8 mouse cellular contexts compared by ENCODE assay signal in genomic region chr3:144718706-144719087, GRCm38 (mm10). TPM values are rescaled to one million over a fixed set of nuclear protein-coding genes. Genes with fewer than 3 reads are reported as not detected.
DNase-seq lines count a peak whose midpoint lies in the region; ATAC-seq and TF ChIP-seq lines count a peak whose summit lies in the region.

No protein-coding gene starts in this region.

- no peaks in the 10 kb centered on the region for H3K27me3 ChIP-seq in neural tube, embryonic 11.5 days (ENCODE audit: control insufficient read depth, insufficient read depth, low read length)
- H3K27me3 ChIP-seq in embryonic facial prominence, embryonic 10.5 days (replicated peaks; ENCODE audit: low read depth, poor library complexity, severe bottlenecking), result no peaks in the 10 kb centered on the region
- H3K27me3 ChIP-seq in heart, postnatal 0 days (ENCODE audit: control insufficient read depth, insufficient read depth, low read length), result no peaks in the 10 kb centered on the region
- H3K27me3 ChIP-seq in midbrain, embryonic 14.5 days (ENCODE audit: control insufficient read depth, insufficient read depth, low read length), result no peaks in the 10 kb centered on the region

- H3K36me3 ChIP-seq in neural tube, embryonic 11.5 days (ENCODE audit: control insufficient read depth, insufficient read depth, low read length), result no peaks in the 10 kb centered on the region
- 0 out of 2 replicates have a peak, but pooled peaks cover 4% of the 10 kb centered on the region for H3K36me3 ChIP-seq in embryonic facial prominence, embryonic 10.5 days (replicated peaks)
- H3K36me3 ChIP-seq in heart, postnatal 0 days (replicated peaks; ENCODE audit: control insufficient read depth, insufficient read depth, low read length), result 0 out of 2 replicates have a peak, but pooled peaks cover 1% of the 10 kb centered on the region
- H3K36me3 ChIP-seq in midbrain, embryonic 14.5 days (ENCODE audit: control insufficient read depth, insufficient read depth, low read length), result no peaks in the 10 kb centered on the region

- TF ChIP-seq CTCF in heart, postnatal 0 days (IDR thresholded peaks at IDR 0.05; ENCODE audit: low read depth), result no peak

- no peaks in the 10 kb centered on the region for H3K9me3 ChIP-seq in neural tube, embryonic 11.5 days (ENCODE audit: control insufficient read depth, low read length)
- no peaks in the 10 kb centered on the region for H3K9me3 ChIP-seq in embryonic facial prominence, embryonic 10.5 days
- no peaks in the 10 kb centered on the region for H3K9me3 ChIP-seq in heart, postnatal 0 days (replicated peaks; ENCODE audit: control insufficient read depth, low read length)
- H3K9me3 ChIP-seq in midbrain, embryonic 14.5 days (ENCODE audit: control insufficient read depth, low read length), result no peaks in the 10 kb centered on the region

- H3K4me1 ChIP-seq in neural tube, embryonic 11.5 days (ENCODE audit: control insufficient read depth, insufficient read depth, low read length), result peaks cover 17% of the 10 kb centered on the region
- H3K4me1 ChIP-seq in embryonic facial prominence, embryonic 10.5 days, result peaks cover 32% of the 10 kb centered on the region
- H3K4me1 ChIP-seq in heart, postnatal 0 days (ENCODE audit: control insufficient read depth, insufficient read depth), result peaks cover 43% of the 10 kb centered on the region
- H3K4me1 ChIP-seq in midbrain, embryonic 14.5 days (ENCODE audit: control insufficient read depth, insufficient read depth, low read length), result peaks cover 21% of the 10 kb centered on the region

- WGBS in neural tube, embryonic 11.5 days, result 27% methylated on average over 7 of the region's 7 CpGs
- 21% methylated on average over 7 of the region's 7 CpGs for WGBS in embryonic facial prominence, embryonic 10.5 days
- 9% methylated on average over 7 of the region's 7 CpGs for WGBS in heart, postnatal 0 days
- 24% methylated on average over 7 of the region's 7 CpGs for WGBS in midbrain, embryonic 14.5 days

- peak overlapping the region; percentile 83 for H3K9ac ChIP-seq in neural tube, embryonic 11.5 days (ENCODE audit: low read length)
- peak overlapping the region; percentile 92 for H3K9ac ChIP-seq in heart, postnatal 0 days (replicated peaks; ENCODE audit: low read depth, low read length)
- peak overlapping the region; percentile 88 for H3K9ac ChIP-seq in midbrain, embryonic 14.5 days (replicated peaks; ENCODE audit: low read length)

- DNase-seq in neural tube, embryonic 11.5 days (ENCODE audit: low spot score), result no peak
- no peak for DNase-seq in neural tube, embryonic 10.5 days (ENCODE audit: extremely low spot score, low spot score)
- DNase-seq in embryonic facial prominence, embryonic 10.5 days (ENCODE audit: low spot score), result no peak
- DNase-seq in heart, postnatal 0 days (ENCODE audit: low spot score), result peak; percentile 43
- DNase-seq in kidney, postnatal 4 days, result peak; percentile 35 to 43
- peak; percentile 36 for DNase-seq in midbrain, embryonic 14.5 days
- no peak for DNase-seq in B cell, adult 2 months

- H3K27ac ChIP-seq in neural tube, embryonic 11.5 days (ENCODE audit: low read depth, low read length), result no peak overlapping the region
- 0 out of 2 replicates have a peak overlapping the region, but pooled peaks have one; percentile 35 for H3K27ac ChIP-seq in embryonic facial prominence, embryonic 10.5 days (replicated peaks)
- peak overlapping the region; percentile 99 for H3K27ac ChIP-seq in heart, postnatal 0 days (ENCODE audit: low read depth)
- H3K27ac ChIP-seq in midbrain, embryonic 14.5 days (replicated peaks; ENCODE audit: low read depth, low read length), result no peak overlapping the region

- H3K4me2 ChIP-seq in neural tube, embryonic 11.5 days (ENCODE audit: low read depth), result peak overlapping the region; percentile 80
- peak overlapping the region; percentile 79 for H3K4me2 ChIP-seq in heart, postnatal 0 days (ENCODE audit: low read depth, low read length)
- peak overlapping the region; percentile 84 for H3K4me2 ChIP-seq in midbrain, embryonic 14.5 days (ENCODE audit: low read length)

- no peak for ATAC-seq in neural tube, embryonic 11.5 days (ENCODE audit: insufficient read depth, low FRiP score, low TSS enrichment)
- ATAC-seq in heart, postnatal 0 days (ENCODE audit: insufficient read depth, low read depth), result no peak
- no peak for ATAC-seq in midbrain, embryonic 14.5 days (ENCODE audit: low FRiP score, low TSS enrichment)
- no peak for ATAC-seq in inflammation-experienced regulatory T-cells, adult 6 months

- H3K4me3 ChIP-seq in neural tube, embryonic 11.5 days (ENCODE audit: low read depth, low read length), result peak overlapping the region; percentile 83
- peak overlapping the region; percentile 78 for H3K4me3 ChIP-seq in embryonic facial prominence, embryonic 10.5 days
- peak overlapping the region; percentile 91 for H3K4me3 ChIP-seq in heart, postnatal 0 days (ENCODE audit: low read depth, low read length)
- peak overlapping the region; percentile 83 for H3K4me3 ChIP-seq in midbrain, embryonic 14.5 days (replicated peaks; ENCODE audit: low read depth, low read length)

- TF ChIP-seq EP300 in heart, postnatal 0 days (IDR thresholded peaks at IDR 0.05; ENCODE audit: low read depth), result no peak

RNA-seq across cellular contexts. Expression of gene Sh3glb1, which starts 1.4 kb away (rescaled TPM):
- polyA plus RNA-seq in neural tube, embryonic 11.5 days (2014; fragmentation: Nextera tagmentation; extraction: Ambion mirVana), result 117 and 123 TPM in 2 replicates
- 65.7 and 68.5 TPM in 2 replicates for polyA plus RNA-seq in embryonic facial prominence, embryonic 10.5 days (2016; fragmentation: Nextera tagmentation; extraction: Ambion mirVana)
- total RNA-seq in heart, postnatal 0 days (2014; rRNA removed; ENCODE audit: low replicate concordance), result 94.8 and 139 TPM in 2 replicates
- 231 and 235 TPM in 2 replicates for polyA plus RNA-seq in heart, postnatal 0 days (2015; fragmentation: Nextera tagmentation; extraction: Ambion mirVana)
- polyA plus RNA-seq in midbrain, embryonic 14.5 days (2014; fragmentation: Nextera tagmentation; extraction: Ambion mirVana), result 110 and 119 TPM in 2 replicates
- 10 to 100 TPM; 52.5 to 76.1 (median 62.4) TPM for polyA plus RNA-seq in inflammation-experienced regulatory T-cells, adult 6 months (2017; shearing (Covaris generic))

RNA-seq across cellular contexts. Expression of gene Clca3a1, which starts 42.1 kb away (rescaled TPM):
- 0.05 and 0.08 TPM in 2 replicates for polyA plus RNA-seq in neural tube, embryonic 11.5 days (2014; fragmentation: Nextera tagmentation; extraction: Ambion mirVana)
- not detected in 2 replicates for polyA plus RNA-seq in embryonic facial prominence, embryonic 10.5 days (2016; fragmentation: Nextera tagmentation; extraction: Ambion mirVana)
- 16.6 and 17.2 TPM in 2 replicates for total RNA-seq in heart, postnatal 0 days (2014; rRNA removed; ENCODE audit: low replicate concordance)
- 11.0 and 11.8 TPM in 2 replicates for polyA plus RNA-seq in heart, postnatal 0 days (2015; fragmentation: Nextera tagmentation; extraction: Ambion mirVana)
- polyA plus RNA-seq in midbrain, embryonic 14.5 days (2014; fragmentation: Nextera tagmentation; extraction: Ambion mirVana), result 0.18 and 0.25 TPM in 2 replicates
- polyA plus RNA-seq in inflammation-experienced regulatory T-cells, adult 6 months (2017; shearing (Covaris generic)), result not detected

Comparison
In these comparisons a context has a peak if more than half of its experiments do, and no peak if none do; other contexts are left out.
1. DNase-seq: peak in heart, postnatal 0 days (single experiment), kidney, postnatal 4 days (2 of 2) and midbrain, embryonic 14.5 days (single experiment); none in neural tube, embryonic 11.5 days (single experiment), neural tube, embryonic 10.5 days (single experiment), embryonic facial prominence, embryonic 10.5 days (single experiment) and B cell, adult 2 months (0 of 2).
2. H3K27ac ChIP-seq: peak in embryonic facial prominence, embryonic 10.5 days (single experiment) and heart, postnatal 0 days (single experiment); none in neural tube, embryonic 11.5 days (single experiment) and midbrain, embryonic 14.5 days (single experiment).
3. Peak in every context shown above with its lines, with median percentiles within 50 percentile points of each other: H3K4me2 ChIP-seq, H3K4me3 ChIP-seq and H3K9ac ChIP-seq.